Mouse (Mus musculus) spleen, adult 18-20 months (tissue): ENCODE results near the gene Rgs8.
A peak's percentile ranks its signal among the peaks of the same experiment; 100 is the strongest.

ENCODE experiments used
- DNase-seq, 2 experiments: peaks; one replicate each; pipeline ENCODE4 v3.0.0; 2022; ENCODE audit warnings: mixed read lengths in 2 of 2

Rgs8 gene

DNA sequence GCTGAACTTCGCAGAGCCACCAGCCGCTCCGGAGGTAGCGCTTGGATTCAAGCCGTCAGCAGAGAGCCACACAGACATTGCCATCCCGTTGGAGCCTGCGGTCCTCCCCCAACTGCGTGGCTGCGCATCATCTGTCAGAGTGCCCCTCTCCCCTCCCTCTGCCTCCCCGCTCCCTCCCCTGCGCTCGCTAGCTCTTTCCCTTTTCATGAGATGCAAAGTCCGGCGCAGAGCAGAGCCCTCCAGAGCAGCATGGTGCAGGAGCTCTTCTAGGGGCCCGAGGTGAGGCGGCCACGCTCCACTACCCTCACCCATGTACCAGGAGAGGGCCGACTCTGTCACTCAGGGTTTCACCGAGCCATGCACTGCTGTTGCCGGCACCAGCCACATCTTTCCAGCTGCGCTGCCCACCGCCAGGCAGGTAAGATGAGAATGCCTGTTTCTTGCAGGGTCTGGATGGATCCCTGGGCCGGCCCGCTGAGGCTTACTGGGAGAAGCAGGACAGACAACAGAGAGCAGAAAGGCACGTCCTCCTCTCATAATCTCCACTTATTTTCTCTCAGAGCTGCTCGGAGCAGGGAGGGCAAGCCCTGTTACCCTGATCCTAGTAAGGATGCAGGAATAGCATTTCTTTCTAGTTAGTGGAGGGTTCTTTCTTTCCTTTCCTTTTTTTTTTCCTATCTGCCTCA is at the start of gene Rgs8:
Gene Rgs8 (plus strand): TSS at position 88 of the 686 bp plus-strand sequence.
- DNase-seq, result no peak

DNA sequence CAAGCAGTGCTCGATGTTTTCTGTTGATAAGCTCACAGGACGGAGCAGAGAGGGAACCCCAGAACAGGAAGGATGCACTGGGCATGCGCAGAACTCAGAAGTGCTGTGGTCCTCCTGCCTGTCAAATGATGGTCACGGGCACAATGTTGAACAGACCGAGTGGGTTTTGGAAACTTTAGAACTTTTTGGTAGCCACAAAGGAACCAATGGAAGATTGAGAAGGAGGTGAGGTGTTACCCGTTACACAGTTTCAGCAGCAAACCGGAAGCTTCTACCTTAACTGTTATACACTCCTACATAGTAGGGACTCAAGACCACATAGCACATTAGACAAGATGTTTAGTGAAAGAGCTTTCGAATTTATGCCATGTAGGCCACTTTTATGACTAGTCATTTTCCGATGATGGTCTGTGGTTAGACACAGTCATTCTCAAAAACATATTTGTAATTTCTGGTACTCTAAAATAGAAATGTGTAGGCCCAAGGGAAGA is 35.4 kb upstream of the Rgs8 start:
- peak in 1 of 2 experiments; percentile 32 for DNase-seq

DNA sequence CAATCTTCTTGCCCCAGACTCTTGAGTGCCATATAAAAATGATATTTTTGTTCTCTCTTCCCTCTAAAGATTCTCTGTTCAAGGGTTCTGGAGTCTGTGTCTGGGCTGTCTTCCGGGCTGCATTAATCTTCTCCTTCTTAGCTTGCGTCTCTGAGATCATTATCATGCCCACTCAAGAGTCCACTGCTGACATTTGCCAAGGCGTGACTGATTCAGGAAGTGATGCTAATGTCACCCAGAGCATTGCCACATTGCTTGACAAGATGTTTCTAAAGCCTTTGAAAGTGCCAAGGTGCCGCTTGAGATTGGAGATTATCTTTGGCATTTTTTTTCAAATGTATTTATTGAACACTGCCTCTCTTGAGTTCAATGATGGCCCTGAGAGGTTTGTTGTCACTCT is 29.8 kb upstream of the Rgs8 start:
- DNase-seq, result no peak

DNA sequence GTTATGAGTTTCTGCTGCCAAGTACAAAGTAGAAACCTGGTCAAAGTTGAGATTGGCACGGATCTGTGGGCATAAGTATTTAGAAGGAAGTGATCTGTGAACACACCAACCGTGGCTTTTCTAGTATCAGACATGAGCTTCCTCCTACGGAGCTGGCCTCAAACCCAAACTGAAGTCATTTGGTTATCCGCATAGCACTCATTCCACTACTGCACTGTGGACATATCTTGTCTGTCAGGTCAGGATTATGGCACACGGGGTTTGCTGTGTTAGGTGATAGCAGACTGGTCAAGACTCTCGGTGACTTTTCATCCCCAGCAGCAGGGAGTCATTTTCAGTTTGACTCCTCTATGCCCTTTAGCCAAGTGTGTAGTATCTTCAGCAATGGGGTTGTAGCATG is 20.1 kb upstream of the Rgs8 start:
- DNase-seq, result no peak

DNA sequence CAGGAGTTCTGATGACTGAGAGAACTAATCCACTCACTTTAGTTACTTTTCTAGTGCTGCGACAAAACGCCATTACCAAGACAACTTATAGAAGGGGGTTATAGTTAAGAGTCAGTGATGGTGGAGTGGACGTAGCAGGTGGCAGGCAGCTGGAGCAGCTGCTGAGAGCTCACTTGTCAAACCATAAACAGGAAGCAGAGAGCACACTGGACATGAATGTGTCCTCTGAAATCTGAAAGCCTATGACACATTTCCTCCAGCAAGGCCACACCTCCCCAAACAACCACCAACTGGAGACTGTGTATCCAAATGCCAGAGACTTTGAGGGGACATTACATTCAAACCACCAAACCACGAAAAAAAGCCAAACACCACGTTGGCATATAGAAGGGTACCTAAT is 17.8 kb upstream of the Rgs8 start:
- no peak for DNase-seq

DNA sequence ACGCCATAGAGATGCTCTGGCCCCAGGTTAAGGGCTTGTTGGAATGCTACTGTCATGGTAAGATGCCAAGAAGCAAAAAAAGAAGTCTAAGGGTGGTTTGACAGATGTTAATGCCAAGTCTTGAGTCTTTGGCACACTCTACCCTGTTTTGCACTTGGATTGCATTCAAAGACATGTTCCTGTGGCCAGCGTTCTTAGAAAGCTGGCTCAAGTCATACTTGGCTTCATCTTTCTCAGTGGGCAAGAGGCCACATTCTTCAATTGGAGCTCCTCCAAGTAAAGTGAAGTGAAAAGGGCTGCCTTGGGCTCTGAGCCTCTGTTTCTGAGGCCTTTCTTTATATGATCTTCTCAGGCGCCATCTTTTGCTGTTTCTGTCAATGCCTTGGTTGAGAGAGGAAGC is 17.3 kb upstream of the Rgs8 start:
- DNase-seq, result no peak

DNA sequence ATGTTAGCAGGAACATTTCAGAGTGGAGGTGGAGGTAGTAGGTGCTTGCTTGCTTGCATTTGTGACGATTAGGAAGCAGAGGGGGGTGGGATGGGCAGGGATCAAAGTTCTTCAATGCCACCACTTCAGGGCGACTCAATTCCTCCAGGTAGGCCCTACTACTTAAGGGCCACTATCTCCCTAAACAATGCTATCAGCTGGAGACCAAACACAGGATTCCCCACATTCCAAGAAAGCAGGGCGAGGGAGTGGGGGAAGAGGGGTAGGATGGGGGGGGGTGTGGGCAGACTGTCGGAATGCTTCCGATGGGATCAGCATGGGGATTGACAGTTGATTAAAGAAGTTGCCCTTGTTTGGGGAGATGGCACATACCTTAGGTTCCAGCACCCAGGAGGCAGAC is 16.0 kb upstream of the Rgs8 start:
- no peak for DNase-seq

DNA sequence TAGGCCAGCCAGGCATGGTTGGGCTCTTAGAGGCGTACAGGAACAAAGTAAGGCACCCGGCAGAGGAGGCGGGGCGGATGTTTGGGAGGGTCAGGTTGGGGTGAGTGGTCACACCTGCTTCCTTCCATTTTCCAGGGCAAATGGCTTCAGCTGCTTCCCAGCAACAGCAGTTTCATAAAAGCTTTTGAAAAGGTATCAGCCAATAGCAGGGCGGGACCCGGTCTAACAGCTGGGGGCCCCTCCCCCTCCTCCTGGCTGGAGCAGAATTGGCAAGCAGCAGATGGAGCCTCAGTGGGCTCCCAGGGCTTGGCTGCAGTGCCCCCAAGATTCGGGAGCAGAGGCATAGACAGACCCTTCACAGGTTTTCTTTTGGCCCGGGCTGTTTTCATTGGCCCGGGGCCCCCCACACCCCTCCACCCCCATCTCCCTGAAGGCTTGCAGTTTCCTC is 11.3 kb upstream of the Rgs8 start:
- no peak for DNase-seq

DNA sequence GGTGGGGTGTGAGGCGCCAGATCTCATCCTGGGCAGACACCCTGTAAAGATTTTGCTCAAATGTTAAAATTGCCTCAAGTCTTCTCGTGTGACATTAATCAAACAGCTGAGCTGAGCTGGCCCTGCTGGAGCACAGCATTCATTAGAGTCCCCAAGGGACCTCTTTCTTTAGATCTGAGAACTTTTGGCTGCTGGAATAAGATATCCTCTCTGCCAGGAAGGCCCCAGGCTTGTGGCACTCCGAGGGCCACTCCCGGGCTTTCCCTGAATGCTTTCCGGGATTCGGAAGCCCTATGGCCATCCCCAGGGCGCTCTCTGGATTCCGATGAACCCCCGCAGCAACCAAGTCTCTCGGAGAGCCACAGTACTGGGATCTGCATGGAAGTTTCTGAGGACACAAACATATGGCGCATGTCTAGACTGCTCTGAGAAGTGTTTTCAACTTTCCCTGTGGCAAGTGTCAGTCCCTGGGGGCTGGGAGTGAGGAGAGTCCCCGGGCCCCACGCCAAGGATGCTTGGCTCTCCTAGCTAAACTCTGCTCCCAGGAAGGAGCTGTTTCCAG is 10.8 kb upstream of the Rgs8 start:
- DNase-seq, result no peak

DNA sequence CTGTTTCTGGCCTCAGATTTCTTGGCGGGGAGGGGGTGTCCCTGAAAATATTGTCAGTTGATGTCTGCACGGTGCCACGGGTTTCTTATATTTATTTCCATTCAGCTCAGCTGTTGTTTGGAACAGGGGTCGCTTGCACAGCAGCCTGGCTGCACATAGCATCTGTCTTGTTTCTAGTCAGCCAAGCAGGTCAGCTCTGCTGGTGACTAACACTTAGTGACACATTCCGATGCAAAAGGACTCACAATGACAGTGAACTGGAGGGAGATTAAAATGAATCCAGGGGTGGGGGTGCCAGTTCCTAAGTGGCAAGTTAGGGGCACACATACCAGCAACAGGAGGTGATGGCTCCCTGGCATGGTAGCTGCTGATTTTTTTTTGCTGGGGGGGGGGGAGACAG is 849 bp downstream of the Rgs8 start:
- no peak for DNase-seq

DNA sequence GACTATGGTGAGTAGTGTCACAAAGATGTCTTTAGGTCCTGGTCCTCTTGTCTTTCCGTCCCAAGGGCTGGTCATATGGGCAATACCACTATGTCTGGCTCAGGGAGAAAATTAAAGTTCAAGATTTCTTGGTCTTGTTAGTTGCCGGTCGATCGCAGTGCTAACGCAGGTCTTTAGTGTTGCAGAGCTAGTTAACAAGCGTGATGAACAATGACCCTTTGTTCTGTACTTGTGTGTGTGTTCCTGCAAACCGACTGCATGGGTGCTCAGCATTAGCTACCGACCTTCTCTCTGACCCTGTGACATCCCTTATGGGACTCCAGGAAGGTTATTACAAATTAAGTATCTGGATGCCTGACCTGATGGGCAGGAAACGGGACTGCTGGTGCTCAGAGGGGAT is 6.8 kb downstream of the Rgs8 start:
- DNase-seq, result no peak

DNA sequence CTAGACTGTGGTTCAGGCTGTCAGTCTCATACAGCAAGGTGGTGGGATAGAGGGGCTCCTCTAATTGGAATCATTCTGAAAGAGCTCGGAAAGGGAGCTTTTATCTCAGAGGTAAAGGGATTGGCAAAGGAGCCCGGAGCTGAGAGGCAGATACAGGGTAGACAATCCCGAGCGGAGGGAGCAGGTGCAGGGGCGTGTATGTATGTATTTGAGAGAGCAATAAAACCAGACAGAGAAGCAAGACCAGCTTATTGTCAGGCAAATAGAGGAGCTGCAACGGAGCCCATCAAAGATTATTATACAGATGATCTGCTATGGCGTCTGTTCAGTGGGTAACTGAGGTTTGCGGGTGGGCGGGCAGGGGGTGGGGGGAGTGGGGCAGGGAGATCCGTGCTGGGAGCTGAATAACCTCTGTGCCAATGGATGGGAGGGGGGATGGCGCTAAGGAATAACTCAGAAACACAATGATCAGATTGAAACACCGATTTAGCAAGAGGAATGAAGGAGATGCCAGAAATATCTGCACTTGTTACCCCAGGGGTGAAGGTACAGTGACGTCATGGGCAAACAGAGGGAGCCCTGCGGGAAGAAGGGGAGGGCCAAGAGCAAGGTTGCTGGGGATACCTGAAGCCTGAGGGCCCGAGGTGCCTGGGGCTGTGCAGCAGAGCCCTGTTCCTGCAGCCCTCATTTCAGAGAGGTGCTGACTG is 8.3 kb downstream of the Rgs8 start:
- DNase-seq, result no peak

DNA sequence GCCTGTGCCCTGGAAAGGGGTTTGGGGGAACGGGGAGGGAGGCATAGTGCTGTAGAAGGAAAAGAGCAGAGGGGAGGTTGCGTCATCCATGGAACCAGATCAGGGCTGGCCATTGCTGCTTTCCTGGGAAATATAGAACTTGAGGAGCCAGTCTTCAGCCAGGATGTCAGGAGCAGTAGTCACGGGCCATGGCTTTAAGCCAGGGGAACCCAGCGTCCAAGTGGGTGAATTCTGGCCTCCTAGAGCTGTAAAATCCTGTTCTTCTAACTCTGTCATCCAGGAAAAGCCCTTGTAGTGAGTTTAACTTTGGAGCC is 8.8 kb downstream of the Rgs8 start:
- no peak for DNase-seq

DNA sequence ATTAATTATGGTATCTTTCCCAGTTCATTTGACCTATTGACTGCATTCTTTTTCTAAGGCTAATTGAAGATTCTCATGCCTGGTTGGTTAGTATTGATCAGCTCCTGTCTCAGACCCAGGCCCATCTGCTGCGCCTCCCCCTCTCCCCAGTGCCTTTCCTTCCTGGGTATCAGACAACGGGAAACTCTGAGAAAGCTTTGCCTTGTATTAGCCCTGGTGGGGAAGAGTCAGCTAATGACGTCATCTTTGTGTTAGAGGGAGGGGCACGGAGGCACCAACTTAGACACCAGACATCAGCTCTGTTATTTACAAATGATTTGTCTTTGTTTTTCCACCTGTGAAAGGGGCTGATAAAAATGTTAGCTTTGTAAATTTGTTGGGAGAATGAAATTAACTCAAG is 9.5 kb downstream of the Rgs8 start:
- no peak for DNase-seq

DNA sequence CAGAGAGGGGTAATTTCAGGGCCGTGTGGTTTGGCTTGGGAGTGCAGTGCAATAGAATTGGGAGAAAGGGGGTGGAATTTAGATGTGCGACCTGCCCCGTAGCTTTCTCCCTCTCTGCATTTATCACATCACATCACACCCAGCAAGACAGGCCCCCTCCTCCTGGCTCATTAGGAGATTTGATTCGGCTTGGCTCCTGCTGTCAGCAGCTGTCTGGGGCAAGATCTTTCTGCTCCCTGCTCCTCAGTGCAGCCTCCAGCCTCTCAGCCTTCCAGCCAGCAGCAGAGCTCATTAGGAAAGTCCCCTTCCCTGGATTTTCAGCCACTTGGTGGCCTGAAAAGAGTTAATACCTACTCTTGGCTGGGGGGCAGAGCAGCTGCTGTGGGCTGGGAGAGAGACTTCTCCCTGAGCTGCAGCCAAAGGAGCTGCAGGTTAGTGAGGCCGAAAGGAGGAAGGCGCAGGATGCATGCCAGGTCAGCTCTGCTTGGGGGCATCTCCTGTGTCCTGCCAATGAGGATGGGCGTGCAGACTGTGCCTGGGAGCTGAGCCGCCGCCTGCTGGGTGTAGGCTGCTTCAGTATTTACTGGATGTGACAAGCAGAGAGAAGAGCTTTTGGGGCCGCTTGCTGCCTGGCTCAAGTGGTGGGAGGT is 12.4 kb downstream of the Rgs8 start:
- no peak for DNase-seq

DNA sequence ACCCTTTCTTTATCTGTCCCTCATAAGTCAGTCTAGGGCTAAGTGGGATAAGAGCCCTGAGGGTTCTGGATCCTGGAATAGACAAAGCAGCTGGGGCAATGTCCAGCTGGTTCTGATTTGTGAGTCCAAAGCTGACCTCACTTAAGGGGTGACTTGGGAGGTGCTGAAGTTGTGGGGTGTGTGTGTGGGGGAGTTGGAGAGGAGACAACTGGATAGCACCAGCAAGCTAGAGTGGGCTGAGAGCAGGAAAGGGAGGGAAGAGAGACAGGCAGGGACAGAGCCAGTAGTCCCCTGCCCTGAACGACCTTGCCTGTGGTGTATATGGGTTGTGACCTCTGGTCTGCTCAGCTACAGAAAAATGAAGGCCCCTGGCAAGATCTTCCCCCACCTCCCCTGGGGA is 13.4 kb downstream of the Rgs8 start:
- no peak for DNase-seq

DNA sequence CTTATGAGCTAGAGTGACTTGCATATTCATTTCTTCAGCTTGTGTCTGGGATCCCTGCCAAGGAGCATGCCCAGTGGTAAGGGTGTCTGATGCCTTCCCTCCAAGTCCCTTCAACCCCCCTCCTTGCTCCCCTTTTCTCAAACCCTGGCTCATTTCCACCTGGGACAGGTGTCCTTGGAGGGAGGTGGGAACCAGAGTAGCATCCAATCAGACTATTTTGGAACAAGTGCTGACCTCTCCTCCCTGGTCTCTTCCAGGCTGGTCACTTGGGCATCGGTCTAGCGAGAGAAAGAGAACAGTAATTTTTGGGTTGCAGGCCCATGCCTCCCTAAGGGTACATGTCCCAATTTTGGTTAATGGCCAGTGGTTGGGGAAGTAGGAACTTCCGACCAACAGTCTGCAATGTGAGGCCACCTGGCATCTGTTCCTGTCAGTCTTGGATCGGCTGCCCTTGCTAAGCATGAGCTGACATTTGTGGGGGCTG is 14.5 kb downstream of the Rgs8 start:
- DNase-seq, result no peak

DNA sequence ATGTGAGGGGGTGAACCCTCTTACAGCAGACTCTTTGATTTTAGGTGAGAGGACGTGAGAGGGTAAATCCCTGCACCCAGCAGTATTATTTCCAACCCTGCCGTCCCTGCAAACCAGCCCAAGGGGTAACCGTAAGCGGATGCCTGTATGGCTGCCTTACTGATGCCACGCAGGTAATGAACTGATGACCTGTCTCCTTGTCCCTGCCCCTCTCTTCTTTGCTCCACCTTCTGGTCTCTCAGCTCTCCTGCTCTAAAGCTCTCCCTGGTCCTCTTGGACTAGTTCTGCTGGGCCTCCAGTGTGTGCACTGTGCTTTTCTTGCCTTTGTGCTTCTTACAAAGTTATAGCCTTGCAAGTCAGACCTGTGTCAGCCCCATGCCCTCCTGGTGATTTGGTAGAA is 15.0 kb downstream of the Rgs8 start:
- no peak for DNase-seq

DNA sequence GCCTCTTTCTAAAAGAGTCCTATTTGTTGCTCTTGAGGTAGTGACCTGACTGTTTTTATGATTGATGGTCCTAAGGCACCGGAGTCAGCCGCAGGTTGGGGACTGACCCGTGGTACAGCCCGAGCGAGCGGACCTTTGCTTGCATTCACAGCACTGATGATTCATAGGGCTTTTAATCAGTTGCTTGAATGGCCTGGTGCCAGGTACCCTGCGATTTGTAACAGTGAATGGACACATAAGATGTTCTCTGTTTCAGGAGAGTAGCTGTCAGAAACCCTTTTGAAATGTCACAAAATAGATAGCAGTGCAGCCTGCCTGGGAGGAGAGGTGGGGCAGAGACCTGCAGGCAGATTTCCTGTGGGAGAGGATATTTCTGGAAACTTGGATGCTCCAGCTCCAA is 16.3 kb downstream of the Rgs8 start:
- no peak for DNase-seq

DNA sequence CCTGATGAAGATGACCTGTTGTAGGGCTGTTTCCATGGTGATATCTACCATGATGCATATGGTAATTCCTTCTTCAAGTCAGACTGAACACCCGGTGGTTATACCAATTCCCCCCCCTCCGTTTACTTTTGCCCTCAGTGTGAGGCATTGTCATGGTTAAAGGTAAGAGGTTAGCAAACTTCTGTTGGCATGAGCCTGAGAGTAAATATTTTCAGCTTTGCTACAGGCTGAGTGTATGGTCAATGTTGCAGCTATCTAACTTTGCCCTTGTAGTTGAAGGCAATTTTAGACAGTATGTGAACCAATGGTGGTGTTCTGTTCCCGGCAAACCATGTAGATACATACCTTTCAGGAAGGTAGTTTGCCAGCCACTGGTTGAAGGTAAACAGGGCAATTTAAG is 16.9 kb downstream of the Rgs8 start:
- DNase-seq, result no peak

DNA sequence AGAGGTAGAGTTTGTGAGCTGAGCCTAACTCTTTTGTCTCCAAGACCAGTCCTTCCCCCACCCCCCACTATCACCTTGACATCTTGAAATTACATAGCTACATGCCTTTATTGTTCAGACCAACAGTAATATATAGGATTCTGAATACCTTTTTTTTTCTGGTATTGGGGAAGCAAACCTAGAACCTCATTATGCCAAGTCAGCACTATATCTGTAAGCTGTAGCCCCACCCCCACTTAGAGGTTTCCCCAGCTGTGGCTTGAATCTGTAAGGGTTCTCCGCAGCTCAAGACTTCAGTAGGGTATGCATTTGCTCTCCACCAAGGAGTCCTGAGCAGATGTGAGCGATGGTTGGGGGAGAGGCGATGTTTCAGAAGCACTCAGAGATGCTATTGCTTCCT is 18.5 kb downstream of the Rgs8 start:
- no peak for DNase-seq

DNA sequence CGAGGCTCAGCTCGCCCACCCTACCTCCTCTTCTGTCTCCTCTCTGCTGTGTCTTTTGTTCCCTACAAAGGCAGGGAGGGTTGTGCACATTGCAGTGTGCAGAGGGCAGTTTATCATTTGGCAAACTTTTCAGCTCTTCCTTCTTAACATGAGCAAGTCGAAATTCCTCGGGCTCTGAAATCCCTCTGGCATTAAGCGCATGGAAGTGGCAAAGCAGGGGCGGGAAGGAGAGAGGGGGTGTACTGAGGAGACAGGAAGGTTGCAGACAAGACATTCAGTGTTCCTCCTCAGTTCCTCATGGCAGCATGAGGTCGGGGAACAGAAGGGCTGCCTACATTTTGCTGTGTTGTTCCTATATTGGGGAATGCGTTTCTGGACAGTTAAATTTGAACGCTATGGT is 19.9 kb downstream of the Rgs8 start:
- no peak for DNase-seq

DNA sequence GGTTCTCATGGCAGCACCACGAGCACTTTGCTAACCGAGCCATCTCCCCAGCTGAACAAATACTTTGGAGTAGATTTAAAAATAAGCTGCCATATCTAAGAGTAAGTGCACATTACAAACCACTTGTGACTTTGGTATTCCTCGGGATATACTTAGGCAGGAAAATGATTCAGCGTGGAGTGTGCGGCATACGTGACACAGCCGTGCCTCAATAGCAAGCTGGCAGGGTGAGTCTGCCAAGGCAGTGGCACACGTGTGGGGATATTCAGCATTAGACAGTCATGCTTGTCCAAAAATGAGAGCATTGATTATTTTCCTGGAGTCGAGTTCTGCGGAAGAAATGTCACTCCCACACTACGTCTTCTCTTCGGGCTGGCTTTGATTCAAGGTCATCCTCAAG is 21.1 kb downstream of the Rgs8 start:
- no peak for DNase-seq

DNA sequence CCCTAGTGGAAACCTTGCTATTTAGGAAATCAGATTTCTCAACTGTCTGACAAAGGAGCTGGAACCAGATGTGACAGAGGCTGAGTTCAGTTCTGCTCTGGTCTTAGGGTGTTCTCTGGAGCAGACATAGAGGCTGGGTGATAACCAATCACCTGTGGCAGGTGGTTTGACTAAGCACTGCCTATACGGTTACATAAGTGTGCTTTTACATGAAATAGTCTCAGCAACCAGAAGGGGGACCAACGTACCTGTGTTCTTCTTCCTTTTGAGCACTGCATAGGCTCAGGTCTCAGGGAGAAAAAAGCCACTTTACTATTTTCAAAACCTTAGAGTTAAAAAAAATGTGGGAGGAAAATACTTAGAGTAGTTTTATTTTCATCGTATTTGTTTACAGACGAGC is 22.8 kb downstream of the Rgs8 start:
- no peak for DNase-seq
